Mouse (Mus musculus): ENCODE measurements around the gene Kif5c.

GRCm38 (mm10) chr2:49741026-49741425, 121.9 kb downstream of the Kif5c start:
- TF ChIP-seq POLR2A (IDR thresholded peaks at IDR 0.05; ENCODE audit: control insufficient read depth, low read depth, low read length) (no peak), CTCF (IDR thresholded peaks at IDR 0.05; ENCODE audit: control insufficient read depth, insufficient read depth, insufficient replicate concordance, low read depth, low read length) (no peak)

All from testis, adult 2 months (tissue).